Mouse (Mus musculus) cerebellum, adult 11-12 months (tissue): ENCODE measurements around the gene Mtfmt.

Experiments used
- DNase-seq: peaks from one replicate; pipeline ENCODE4 v3.0.0; 2022

The Mtfmt gene

DNA sequence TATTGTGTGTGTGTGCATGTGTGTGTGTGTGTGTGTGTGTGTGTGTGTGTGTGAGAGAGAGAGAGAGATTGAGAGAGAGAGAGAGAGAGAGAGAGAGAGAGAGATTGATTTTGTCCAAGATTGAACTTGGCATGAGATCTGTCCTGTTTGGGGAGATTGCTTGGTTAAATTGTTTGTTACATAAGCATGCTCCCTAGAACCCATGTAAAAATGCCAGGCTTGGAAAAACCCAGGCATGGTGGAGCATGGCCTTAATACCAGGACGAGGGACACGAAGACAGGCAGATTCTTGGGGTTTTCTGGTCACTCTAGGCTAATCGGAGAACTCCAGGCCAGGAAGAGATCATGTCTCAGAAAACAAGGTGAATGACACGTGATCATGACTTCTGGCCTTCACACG, 7.6 kb upstream of the Mtfmt start:
- no peak for DNase-seq

DNA sequence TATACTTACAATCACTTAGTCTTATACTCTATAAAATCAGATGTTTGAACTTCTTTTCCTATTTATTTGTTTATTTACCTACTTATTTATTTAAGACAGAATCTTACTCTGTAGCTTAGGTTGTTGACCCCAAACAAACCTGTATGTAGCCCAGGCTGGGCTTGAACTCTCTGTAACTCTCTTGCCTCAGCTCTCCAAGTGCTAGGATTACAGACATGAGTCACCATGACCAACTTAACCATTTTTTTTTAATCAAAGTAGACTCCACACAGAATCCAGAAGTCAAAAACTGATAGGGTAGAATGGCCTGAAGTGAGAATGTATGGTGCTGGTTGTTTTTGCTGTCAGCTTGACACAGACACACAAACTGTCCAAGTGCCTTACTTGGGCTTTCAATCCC, 5.2 kb upstream of the Mtfmt start:
- no peak for DNase-seq

DNA sequence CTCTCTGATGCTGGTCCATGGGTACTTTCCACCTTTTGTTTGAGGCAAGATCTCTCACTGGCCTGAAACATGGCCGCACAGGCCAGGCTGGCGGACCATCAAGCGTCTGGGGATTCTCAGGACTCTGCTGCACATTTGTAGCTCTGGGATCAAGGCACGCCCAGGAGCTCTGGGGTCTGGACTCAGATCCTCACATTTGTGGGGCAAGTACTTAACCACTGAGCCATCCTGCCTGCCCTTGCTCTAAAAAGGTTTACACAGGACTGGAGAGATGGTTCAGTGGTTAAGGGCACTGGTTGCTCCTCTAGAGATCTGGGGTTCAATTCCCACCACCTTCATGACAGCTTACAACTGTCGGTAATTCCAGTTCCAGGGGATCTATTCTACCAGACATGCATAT, 4.7 kb upstream of the Mtfmt start:
- no peak for DNase-seq

DNA sequence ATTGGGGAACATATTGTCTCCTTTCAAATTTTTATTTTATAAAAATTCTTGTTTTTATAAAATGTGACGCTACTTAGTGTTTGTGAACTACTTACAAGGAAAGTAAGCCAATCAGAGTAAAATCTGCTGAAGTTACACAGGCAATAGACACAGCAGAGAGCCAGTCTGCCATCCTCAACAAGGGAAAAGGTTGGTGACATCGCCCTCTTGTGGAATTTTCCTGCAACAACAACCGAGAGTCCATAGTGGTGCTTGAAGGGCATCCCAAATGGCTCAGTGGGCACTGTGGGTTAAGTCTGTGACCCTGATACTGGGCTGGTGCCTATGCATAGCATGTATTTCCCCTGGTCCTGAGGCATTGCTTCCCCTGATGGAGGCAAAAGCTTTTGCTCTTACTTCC, 3.3 kb upstream of the Mtfmt start:
- peak; percentile 62 for DNase-seq

DNA sequence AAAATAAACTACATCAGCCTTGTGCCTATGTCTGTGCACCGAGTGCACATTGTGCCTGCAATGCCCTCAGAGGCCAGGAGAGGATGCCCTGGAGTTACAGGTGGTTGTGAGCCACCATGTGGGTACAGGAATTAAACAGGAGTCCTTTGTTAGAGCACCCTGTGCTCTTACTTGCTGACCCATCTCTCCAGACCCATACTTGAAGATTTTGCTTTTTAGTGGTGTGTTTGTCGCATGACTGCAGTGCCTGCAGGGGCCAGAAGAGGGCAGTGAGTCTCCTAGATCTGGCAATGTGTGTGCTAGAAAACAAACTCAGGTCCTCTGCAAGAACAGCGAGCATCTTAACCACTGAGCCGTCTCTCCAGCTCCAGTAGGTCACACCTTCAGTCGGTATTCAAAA, 1.4 kb upstream of the Mtfmt start:
- DNase-seq, result peak; percentile 21

DNA sequence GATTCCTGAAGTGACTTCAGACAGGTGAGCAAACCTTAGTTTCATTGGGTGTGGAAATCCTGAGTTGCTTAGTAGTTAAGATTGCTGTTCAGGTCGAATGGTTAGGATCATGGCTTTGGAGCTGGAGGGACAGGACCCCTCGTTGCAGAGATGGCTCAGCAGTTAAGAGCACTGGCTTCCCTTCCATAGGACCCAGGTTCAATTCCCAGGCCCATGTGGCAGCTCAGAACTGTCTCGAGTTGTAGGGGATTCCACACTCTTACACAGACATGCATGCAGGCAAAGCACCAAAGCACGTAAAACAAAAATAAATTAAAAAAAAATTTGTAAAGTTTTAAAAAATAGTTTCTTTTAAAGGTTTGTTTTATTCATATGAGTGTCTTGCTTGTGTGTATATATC, 371 bp upstream of the Mtfmt start:
- DNase-seq, result no peak

DNA sequence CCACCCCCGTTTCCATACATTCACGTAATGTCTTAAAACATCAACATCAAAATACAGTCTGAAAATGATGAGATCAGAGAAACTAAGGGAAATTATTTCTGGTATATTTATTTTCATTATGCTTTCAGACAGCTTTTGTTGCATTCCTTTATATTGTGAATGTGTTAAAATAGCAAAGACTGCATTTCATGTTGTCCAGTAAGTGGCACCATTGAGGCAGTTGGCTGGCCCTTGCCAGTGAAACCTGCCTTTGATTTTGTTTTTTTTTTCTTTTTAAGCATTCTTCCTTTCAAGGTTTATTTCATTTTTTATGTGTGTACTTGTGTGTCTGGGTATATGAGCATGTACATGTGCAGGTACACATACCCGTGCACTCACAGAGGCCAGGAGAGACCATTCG, 9.1 kb downstream of the Mtfmt start:
- DNase-seq, result no peak

DNA sequence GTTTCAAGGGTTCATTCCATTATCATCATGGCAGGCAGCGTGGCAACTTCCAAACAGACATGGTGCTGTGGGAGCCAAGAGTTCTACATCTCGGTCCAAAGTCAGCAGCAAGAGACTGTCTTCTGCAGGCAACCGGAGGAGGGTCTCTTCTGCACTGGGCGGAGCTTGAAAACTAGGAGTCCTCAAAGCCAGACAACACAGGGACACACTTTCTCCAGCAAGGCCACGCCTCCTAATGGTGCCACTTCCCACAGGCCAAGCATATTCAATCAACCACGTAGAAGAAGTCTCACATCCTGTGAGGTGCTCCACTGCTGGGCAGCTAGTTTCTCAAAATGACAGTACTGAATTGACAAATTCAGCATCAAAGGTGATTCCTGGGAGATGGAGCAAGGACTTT, 12.4 kb downstream of the Mtfmt start:
- no peak for DNase-seq

DNA sequence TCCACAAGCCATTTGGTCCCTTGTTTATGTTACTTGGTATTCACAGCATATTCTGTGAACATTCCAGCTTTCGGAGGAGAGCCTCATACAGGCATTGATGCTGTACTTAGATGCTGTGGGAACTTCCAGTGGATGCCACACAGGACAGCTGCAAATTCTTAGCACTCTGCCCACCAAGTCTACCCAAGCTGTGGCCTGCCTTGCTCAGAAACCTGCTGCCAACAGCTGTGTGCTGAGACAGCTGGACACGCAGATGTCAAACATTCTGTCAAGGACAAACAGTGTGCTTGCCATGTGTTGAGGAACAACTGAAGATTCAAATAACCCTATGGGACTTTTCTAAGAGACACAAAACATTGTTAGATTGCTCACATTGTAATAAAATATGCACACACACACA, 23.4 kb downstream of the Mtfmt start:
- DNase-seq, result no peak

DNA sequence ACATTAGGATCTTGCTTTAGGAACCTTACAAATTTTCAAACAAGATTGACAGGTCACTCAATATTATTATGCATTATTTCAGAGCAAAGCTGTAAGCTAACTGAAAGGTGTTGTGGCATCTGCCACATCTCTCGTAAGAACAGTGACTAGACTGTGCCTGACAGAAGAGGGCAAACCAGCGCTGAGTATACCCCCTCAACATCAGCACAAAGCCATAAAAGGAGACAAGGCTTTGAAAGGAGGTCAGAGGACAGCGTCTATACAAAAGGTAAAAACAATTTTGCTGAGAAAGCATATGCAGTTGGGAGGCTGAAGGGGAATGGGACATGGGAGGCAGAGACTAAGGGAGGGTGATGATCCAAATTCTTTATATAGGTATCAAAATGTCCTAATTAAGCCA, 24.6 kb downstream of the Mtfmt start:
- DNase-seq, result no peak

DNA sequence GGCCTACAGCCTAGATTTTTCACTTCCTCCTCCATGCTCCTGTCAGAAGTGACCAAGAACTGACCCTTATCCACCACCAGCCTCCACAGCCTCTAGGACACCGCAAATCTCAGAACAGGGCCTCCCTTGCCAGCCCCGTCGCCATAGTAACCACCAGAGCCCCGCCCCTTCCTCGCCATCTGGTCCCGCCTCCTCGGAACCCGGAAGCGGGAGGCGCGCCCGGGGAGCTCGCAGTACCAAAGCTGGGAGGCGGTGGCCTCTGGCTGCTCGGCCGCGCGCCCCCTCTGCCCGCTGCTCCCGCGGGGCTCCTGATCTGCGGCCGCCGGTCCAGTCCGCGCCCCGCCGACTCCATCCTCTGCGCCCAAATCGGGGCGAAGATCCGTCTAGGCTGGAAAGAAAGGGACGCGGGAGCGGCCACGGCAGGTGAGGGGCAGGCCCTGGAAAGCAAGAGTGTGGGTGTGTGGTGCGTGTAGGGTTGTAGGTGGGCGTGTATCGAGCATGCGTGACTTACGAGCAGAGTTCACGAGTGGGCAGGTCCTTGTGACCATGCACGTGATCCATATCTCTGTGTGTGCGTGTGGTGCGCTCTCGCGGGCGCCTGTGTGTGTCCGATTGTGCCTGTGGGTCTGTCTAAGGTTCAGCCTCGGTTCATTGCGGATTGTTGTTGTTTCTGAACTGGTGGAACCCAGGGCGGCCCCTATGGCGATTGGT, 25.3 kb downstream of the Mtfmt start, which contains the start of gene Spg21:
Spg21 (plus strand) TSS at position 216 of the 711 bp plus-strand sequence.
- peak; percentile 93 for DNase-seq

DNA sequence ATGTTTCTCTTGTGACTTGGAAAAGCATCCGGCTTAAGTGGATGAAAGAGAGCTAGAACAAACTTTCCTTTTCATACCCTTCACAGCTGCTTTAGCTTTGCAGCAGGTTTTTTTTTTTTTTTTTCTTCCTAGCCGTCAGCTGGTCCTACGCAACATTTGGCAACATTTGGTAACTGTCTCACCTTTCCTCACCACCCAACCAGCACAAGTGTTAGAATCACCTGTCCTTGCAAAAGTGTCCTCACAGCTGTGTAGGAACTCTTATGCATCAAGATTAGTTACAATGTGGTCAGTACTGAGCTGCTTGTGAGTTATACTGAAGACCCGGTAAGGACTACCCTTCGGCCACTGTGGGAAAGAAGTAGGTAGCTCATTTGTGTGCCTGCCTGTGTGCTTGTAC, 27.0 kb downstream of the Mtfmt start:
- DNase-seq, result no peak

DNA sequence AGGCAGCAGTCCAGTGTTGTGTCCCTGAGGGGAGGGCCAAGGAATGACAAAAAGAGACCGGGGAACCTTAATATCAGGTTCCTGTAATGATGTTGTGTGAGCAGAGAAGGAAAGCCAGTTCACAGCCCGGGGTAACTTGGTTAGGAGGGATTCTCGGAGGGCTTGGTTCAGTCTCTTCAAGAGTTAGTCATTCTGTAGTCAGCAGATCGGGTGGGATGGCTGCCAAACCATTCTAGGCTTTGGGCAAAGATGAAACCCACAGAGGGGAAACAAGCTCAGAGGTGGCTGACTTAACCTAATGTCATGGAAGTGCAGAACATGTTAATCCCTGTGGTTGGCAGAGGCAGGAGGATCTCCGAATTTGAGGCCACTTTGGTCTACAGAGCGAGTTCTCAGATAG, 28.6 kb downstream of the Mtfmt start:
- DNase-seq, result no peak

DNA sequence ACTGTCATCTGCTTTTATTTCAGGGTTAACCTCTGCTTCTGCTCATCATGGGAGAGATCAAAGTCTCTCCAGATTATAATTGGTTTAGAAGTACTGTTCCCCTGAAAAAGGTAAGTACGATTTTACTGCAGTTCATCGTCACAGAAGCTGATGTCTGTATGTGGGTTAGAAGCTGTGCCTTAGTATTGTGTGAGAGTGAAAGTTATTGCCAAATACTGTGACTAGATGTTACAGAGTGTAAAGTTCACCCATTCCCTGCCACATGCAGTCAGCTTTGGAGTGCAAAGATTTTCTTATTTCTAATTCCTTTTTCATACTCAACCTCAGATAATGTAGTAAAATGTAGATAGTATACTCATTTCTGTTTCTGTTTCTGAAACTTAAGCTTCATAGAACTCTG, 29.7 kb downstream of the Mtfmt start:
- no peak for DNase-seq

DNA sequence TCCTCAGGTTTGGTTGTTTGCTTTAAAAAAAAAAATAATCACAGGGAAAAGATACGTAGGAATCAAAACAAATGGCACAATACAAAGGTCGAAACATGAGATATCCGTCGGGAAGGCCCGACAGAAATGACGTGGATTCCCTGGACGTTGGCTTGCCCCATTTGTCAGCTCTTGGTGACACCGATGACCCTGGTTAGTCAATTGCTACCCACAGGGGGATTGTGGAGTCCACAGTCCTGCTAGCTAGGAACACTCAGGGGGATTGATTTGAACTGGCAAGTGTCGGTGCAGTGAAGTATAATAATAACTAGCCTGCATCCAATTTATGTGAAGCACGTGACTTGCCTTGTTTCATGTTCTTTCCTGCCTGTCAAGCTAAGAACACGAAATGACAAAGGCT, 32.1 kb downstream of the Mtfmt start:
- DNase-seq, result no peak

DNA sequence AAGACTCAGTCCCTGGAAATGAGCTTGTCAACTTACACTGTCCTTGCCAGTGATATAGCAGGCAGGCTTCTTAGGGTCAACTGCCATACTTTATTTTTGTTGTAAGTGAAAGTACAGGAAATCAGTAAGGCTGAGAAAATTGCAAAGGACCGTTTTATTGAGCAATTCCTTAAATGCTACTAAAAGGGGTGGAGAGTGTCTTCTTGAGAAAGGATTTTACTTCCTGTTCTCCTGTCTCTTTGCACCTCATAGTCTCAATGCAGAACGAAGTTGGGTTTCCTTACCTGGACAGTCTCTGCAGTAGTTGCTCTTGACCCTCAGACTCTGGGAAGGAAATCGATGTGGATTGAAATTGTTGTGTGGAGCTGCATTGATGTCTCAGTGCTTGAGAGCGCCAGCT, 37.2 kb downstream of the Mtfmt start:
- no peak for DNase-seq

DNA sequence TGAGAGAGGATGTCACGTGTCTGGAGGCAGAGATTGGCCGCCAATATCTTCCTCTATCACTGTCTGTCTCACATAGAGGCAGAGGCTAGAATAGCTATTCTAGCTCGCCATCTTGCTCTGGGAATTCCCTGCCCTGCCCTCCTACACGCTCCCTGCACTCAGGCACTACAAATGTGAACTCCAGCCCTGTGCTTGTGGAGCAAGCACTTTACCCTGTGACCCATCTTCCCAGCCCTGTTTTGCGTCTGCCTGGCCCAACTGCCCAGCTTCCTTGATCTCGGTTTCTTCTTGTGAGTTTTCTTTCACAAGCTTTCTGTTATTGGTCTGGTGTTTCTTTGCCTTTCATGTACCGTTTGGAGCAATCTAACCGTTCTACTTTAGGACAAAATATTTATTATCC, 43.6 kb downstream of the Mtfmt start:
- DNase-seq, result no peak

DNA sequence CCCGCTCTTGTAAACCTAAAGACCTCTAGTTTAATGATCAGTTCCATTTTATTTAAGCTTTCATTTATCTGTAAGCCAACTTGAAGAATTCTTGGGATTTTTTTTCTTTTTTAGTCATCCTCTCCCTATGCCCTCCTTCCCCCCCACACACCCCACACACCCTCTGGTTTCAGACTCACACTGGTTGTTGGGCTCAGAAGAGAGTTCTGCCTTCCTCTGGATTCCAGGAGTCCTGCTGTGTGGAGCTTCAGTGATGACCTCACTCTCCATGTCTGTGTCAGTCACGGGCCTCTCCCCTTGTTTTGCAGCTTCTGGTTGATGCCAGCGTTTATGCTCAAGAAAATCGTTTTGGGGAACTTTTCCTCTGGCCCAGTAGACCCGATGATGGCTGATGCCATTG, 44.5 kb downstream of the Mtfmt start:
- DNase-seq, result no peak

DNA sequence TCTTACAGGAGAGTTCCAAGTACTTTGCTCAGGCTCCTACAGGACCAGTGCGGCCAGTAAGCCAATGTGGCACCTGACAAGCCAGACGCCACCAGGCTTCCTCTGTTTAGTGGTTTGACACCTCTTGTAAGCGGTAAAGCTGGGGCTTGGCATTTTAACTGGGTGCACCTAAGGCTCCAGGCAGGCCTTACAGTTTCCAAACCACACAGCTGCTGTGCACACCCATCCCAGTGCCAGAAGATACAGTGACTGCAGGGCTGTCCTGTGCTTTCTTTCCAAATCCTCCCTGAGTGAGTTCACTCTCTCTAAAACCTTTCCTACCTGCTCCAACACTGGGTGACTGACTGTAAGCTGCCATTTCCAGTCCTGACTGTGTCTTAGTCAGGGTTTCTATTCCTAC, 55.9 kb downstream of the Mtfmt start:
- DNase-seq, result no peak

DNA sequence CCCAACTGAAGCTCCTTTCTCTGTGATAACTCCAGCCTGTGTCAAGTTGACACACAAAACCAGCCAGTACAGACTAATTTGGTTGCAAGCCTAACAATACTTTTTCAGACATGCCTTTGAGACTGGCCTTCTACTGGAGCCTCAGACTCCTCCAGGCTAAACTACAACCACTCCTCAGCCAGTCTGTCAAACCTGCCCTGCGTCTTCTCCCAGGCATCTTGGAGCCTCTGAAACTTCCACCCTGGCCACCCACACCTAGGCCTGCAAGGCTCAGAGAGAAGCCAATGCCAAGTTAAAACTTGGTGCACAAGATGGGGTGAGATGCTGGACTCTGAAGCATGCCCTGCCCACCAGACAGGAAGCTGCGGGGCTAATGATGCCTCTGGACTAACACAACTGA, 56.8 kb downstream of the Mtfmt start:
- no peak for DNase-seq

DNA sequence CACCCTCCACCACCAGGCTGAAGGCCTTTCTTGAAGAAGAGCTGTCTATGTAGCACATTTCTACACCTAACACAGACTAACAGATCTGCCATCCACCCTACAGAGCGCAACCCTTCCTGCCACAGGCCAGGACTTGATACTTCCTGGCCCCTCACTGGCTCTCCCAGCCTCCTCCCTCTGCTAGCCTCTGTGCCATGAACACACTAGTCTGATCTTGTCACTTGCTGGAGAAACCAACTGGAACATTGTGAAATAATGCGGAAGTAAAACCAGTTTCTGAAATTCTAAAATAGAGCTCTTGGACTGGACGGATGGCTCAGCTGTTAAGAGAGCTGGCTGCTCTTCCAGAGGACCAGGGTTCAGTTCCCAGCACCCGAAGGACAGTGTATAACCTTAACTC, 57.3 kb downstream of the Mtfmt start:
- no peak for DNase-seq

DNA sequence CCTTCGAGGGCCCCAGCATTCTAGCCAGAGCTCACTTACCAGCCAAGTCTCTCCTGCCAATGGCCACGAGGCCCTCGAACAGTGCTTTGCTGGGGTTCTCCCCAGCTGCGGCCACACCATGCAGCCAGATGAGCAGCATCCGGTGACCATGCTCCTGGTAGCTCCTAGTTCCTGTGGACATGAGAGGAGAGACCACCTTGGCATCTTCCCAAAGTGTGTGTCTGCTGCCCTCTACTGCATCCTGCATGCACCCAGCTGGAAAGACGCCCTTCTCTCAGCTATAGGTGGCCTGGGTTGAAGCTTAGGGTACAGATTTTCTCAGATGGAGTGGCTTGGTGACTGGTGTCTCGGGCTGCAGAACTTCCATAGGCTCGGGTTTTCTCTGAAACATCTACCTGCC, 66.6 kb downstream of the Mtfmt start:
- DNase-seq, result no peak
